Mouse (Mus musculus) embryo, embryonic 10 days (tissue): Measurements from ENCODE around the gene Glis3.

Experiments used
- DNase-seq: peaks from one replicate; pipeline ENCODE4 v3.0.0-alpha.2; 2015; ENCODE audit warnings: low spot score

Gene Glis3

GRCm38 (mm10) chr19:28382168-28382911, 297.5 kb downstream of the Glis3 start:
- peak; percentile 40 for DNase-seq

DNA sequence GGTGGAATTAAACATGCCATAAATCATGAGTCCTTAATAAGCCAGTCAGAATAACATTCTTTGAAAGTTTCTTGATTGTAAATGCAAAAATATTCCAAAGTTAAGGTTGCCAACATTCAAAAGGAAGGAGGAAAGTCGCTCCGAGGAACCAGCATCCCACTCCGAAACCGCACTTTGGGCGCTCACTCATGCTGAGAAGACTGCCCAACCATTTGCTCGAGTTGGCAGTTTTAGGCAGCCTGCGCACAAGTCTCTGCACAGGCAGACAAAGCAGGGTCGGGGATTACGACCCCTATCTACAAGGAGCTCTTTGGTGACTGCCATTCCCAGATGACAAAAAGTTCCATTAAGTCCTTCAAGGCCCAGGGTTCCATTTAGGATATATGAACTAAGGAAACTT, 298.4 kb downstream of the Glis3 start:
- DNase-seq = peak; percentile 28

GRCm38 (mm10) chr19:28380691-28381262, 299.1 kb downstream of the Glis3 start:
- peak; percentile 20 for DNase-seq

GRCm38 (mm10) chr19:28377788-28378295, 302.0 kb downstream of the Glis3 start:
- no peak for DNase-seq

DNA sequence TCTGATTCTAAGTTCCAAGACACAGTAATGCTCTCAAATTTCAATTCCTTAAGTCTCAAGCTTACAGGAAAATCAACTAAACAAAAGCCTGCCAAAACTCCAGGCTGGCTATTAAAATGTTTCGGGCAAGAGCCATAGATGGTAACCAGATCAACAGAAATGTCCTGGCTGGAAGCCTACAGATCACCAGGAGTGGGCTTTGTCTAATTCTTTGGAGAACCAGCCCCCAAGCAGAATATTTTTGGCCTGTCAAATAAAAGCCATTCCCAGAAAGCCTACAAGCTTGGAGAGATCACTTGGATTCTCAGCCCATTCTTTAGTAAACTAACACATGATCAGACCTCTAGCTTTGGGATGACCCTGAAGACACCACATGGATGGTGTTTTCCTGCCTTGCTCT, 303.5 kb downstream of the Glis3 start:
- no peak for DNase-seq

DNA sequence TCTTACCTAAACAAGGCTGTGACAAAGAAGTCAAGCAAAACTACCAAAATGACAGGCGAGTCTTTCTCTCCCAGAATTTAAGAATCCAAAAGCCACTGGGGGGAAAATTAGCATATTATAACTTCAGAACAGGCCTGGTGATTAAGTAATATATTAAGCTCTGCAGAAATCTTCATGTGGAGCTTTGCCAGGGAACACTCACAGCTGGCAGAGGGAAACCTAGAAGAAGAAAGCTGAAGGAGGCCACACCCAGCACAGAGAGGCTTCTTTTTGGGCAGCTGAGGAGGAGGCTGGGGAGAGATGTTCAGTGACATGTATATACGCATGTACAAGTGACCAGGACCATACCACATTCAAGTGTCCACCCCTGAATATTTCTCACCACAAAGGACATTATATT, 304.1 kb downstream of the Glis3 start:
- DNase-seq = no peak

- DNase-seq = no peak
Observed at GRCm38 (mm10) chr19:28374524-28374923, 305.4 kb downstream of the Glis3 start.

GRCm38 (mm10) chr19:28368215-28368614, 311.7 kb downstream of the Glis3 start:
- DNase-seq = no peak

GRCm38 (mm10) chr19:28367274-28367673, 312.6 kb downstream of the Glis3 start:
- no peak for DNase-seq

- no peak for DNase-seq
Observed at GRCm38 (mm10) chr19:28366766-28367165, 313.1 kb downstream of the Glis3 start.

GRCm38 (mm10) chr19:28365897-28366296, 314.0 kb downstream of the Glis3 start:
- peak; percentile 55 for DNase-seq

DNA sequence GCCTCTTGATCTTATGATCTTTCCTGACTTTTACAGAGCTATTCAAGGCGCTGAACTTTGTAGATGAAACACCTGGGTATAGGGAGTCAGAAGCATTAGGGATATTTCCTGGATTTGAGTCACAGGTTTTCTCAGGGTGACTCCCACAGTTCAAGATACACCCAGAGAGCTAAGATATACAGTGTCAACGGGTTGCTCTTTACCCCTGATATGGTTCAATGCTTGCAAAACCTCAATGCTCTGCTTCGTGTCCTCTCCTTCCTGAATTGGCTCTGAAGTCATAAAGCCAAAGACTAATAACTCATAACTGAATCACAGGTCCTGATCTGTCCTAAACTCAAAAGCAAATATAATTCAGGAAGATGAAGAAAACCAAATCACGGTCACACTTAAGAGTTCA, 319.0 kb downstream of the Glis3 start:
- no peak for DNase-seq

GRCm38 (mm10) chr19:28357595-28357994, 322.3 kb downstream of the Glis3 start:
- no peak for DNase-seq

GRCm38 (mm10) chr19:28351068-28352066, 328.5 kb downstream of the Glis3 start:
- DNase-seq = no peak

DNA sequence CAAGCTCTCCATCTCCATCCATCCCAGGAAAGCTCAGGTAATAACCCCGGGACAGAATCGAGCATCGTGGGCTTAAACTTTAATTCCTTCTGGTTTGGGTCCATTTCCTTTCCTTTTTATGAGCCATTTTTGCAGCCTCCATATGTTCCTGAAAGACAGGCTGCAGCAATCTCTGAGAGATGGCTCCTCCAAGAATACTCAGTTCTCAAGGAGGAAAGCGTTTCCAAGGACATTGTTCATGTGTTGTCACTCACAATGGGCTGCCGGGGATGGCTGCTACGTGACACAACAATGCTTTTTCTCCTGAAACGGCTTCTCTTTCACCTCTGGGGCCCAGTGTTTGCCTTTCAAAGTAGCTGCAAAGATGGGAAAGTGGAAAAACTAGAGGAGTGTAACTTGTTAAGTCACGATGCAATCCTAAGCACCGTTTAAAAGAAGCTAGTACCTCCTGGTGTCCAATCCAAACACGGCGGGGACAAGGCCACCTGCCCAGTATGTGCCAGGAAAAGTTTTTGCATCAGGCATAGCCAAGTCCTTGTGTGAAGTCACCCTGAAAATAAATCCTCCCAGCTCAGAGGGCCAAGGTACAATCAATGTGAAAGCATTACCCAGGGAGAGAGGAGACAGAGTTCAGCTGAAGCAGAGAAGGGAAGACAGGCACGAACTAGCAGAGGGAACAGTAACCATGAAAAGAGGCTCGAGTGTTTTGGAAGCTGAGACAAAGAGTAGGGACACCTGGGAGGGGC, 332.6 kb downstream of the Glis3 start:
- DNase-seq = peak; percentile 36

GRCm38 (mm10) chr19:28343640-28344039, 336.2 kb downstream of the Glis3 start:
- no peak for DNase-seq

DNA sequence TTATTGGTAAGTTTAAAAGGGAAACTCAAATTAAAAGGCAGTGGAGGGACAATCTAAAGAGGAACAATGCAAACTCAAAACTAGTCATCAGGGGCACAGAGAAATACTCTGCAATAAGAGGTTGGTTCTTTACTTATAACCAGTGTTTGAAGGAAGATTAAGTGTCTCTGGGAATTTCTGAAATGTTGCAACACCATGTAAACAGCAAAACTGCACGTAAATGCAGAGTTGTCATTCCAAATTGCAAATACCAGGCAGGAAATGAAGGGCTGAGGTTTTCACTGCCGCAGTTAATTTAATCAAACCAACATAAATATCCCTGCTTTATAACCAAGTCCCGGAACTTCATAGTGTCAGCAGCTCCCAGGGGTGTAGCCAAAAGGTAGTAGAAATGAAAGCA, 342.3 kb downstream of the Glis3 start:
- no peak for DNase-seq

- DNase-seq = peak; percentile 64
Observed at GRCm38 (mm10) chr19:28336651-28337510, 343.0 kb downstream of the Glis3 start.

DNA sequence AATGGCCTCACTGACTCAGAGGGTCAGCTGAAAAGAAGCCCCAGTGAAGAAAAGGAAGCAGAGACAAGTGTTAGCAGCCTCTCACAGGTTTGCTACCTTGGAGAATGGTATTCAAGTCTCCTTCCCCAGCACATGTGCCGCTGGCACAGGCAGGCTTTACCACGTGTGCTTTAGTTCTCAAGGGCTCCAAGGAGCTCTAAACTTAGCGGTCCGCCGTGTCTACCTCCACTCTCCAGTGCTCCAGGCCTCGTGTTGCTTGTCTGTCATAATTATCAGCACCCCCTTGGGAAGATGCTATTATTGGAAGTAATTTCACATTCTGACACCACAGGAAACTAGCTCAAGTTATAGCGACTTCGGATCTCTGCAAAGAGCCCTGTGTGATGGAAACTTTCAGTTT, 344.0 kb downstream of the Glis3 start:
- DNase-seq = peak; percentile 21

DNA sequence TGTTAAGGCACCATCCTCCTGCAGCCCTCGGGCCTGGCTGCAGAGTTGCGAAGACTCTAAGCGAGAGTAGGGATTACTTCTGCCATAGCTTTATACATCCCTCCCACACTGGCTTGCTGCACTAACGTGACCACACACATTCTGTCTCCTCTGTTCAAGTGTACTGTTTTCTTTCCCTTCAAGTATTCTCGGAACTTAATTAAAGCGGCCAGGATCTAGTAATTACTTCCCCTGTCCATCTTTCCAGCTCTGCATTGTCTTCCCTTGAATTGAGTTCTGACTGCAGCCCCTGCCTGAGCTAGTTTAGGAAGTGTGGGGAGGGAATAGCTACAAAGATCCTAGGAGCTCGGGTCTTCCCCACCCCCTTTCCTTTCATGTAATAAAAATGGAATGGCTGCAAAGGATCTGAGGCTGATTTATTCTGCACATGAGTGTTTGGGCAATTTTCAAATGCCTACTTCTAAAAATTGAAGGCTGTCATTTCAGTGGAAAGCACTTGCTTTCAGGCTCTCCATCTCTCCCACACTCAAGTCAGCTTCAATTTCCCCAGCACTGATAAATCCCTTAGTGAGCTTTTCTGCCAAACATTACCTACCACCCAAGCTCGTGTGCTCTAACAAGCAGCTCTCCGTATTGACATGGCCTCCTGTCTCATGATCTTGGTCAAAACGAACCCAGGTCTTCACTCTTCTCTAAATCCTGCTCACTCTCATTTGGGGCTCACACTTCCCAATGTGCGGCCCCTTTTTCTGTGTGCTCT, 346.7 kb downstream of the Glis3 start:
- peak; percentile 28 for DNase-seq
